Mouse (Mus musculus) brain, embryonic 14.5 days (tissue): ENCODE data around the gene Stard13.

ENCODE experiments used
- CTCF ChIP-seq: fragments of 200-500 bp; IDR thresholded peaks from 2 replicates; pipeline ENCODE4 v1.5.1; 2012; ENCODE audit warnings: inconsistent platforms, mild to moderate bottlenecking, moderate library complexity, borderline replicate concordance; ENCODE audit not compliant: insufficient read depth, insufficient read length; ENCODE audit errors: extremely low read depth
- POLR2A ChIP-seq: fragments of 200-500 bp; IDR thresholded peaks from 2 replicates; pipeline ENCODE4 v1.6.1; 2012; ENCODE audit warnings: mild to moderate bottlenecking, inconsistent platforms, borderline replicate concordance; ENCODE audit not compliant: poor library complexity, insufficient read depth, insufficient read length, severe bottlenecking; ENCODE audit errors: extremely low read depth

- TF ChIP-seq CTCF, result no peak
- TF ChIP-seq POLR2A, result no peak
These were observed 210.2 kb downstream of the Stard13 start for GRCm38 (mm10) chr5:151023461-151023860.
